Mouse (Mus musculus) thymus, adult 2 months (tissue): ENCODE measurements around the gene 1190005I06Rik. TPM values are rescaled to one million over a fixed set of nuclear protein-coding genes. Genes with fewer than 3 reads are reported as not detected.

Experiments
- DNase-seq: peaks from one replicate; pipeline ENCODE4 v3.0.0; 2021
- H3K27ac ChIP-seq: fragments of 200-500 bp; 2 replicates; pipeline ENCODE4 v1.5.1; 2012; ENCODE audit warnings: low read length, control low read depth; ENCODE audit not compliant: control insufficient read depth, insufficient read depth
- H3K27me3 ChIP-seq: fragments of 200-500 bp; 2 replicates; pipeline ENCODE4 v1.6.1; 2012; ENCODE audit warnings: mild to moderate bottlenecking, low read length, moderate library complexity, mixed read lengths; ENCODE audit not compliant: control insufficient read depth, insufficient read depth
- H3K36me3 ChIP-seq: fragments of 200-500 bp; 2 replicates; pipeline ENCODE4 v1.6.1; 2012; ENCODE audit warnings: mild to moderate bottlenecking, low read length, moderate library complexity; ENCODE audit not compliant: control insufficient read depth, insufficient read depth
- H3K4me1 ChIP-seq: fragments of 200-500 bp; replicated peaks from 2 replicates; pipeline ENCODE4 v1.6.1; 2012; ENCODE audit warnings: low read length; ENCODE audit not compliant: control insufficient read depth, insufficient read depth
- H3K4me3 ChIP-seq: fragments of 200-500 bp; 2 replicates; pipeline ENCODE4 v1.5.1; 2012; ENCODE audit warnings: mild to moderate bottlenecking, low read length, control low read depth, moderate library complexity; ENCODE audit not compliant: control insufficient read depth, insufficient read depth
- CTCF ChIP-seq: fragments of 200-500 bp; IDR thresholded peaks from 2 replicates; pipeline ENCODE4 v1.5.1; 2012; ENCODE audit warnings: mild to moderate bottlenecking, control low read depth, low read length, moderate library complexity, borderline replicate concordance; ENCODE audit not compliant: control insufficient read depth, poor library complexity, insufficient read depth; ENCODE audit errors: extremely low read depth
- POLR2A ChIP-seq: fragments of 200-500 bp; IDR thresholded peaks from 2 replicates; pipeline ENCODE4 v1.6.1; 2012; ENCODE audit warnings: mild to moderate bottlenecking, low read length, control low read depth, moderate library complexity; ENCODE audit not compliant: control insufficient read depth, poor library complexity, insufficient read depth; ENCODE audit errors: extremely low read depth
- WGBS: fragments of 180-500 bp; shearing (Covaris S2); methylation state at CpG from one replicate; pipeline ENCODE4 v1.1.7; 2018; 5-methylcytosine and 5-hydroxymethylcytosine counted together
- polyA plus RNA-seq: library from polyadenylated mRNA; depleted of rRNA; stranded (reverse); fragments of >200 nt; gene quantifications from 2 replicates; pipeline ENCODE4 v1.2.3, GENCODE M21; 2012

1190005I06Rik gene
- polyA plus RNA-seq, 1 experiment = 5.6 TPM

- WGBS = under 1% methylated on average over 51 of the region's 51 CpGs
- Histone ChIP-seq H3K4me1 (peaks cover 25% of the 10 kb centered on the region), H3K36me3 (peaks cover 16% of the 10 kb centered on the region), H3K27me3 (no peaks in the 10 kb centered on the region), H3K4me3 (peak within 1 kb of the TSS; percentile 93), H3K27ac (0 out of 2 replicates have a peak within 1 kb of the TSS, but pooled peaks have one; percentile 3)
- TF ChIP-seq POLR2A = no peak
- no peak for DNase-seq
Measured at GRCm38 (mm10) chr8:120668374-120668905, 21.0 kb upstream of the 1190005I06Rik start, which contains the start of gene Emc8. Emc8 (minus strand) TSS chr8:120668573.

DNA sequence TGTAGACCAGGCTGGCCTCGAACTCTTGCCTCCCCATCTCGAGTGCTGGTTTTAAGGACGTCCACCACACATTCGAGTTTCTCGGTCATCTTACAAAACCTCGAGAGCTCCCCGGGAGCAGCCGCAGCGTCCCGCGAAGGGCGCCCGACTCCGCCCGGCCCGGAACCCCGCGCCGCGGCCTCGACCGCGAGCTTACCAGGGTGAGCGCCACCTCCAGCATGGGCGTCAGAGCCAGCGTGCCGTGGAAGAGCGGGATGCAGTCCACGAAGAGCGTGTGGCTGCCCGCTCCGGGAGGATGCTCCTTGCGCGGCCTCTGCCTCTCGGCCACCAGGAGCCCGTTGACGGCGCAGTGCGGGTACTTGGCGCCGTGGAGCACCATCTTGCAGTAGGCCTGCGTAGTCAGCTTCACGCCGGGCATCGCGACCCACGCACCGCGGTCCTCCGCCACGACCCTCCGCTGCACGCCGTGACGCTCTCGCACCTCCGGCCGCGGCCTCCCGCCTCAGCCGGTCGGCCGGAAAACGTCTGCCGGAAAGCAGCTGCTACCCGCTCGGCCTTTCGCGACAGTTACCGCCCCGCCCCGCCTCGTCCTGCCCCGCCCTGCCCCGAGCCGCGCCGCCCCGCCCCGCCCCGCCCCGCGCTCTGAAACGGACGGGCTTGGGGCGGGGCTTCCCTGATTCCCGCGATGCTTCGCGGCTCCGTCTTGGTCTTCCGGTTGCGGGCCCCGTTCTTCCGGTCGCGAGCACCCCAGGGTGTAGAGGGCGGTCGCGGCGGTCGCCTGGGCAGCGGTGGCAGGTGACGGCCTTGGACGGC is 20.3 kb upstream of the 1190005I06Rik start, which contains the start of the genes Gm27021 and Cox4i1:
Gene Gm27021, minus strand, starts transcription at position 519 of the 813 bp plus-strand sequence.
Gene Cox4i1, plus strand, starts transcription at position 662 of the 813 bp plus-strand sequence.
- under 1% methylated on average over 105 of the region's 105 CpGs for WGBS
- peak; percentile 88 for TF ChIP-seq POLR2A
- 0 out of 2 replicates have a peak, but pooled peaks have one; percentile 32 for TF ChIP-seq CTCF
- Histone ChIP-seq H3K36me3 (peaks cover 10% of the 10 kb centered on the region), H3K4me1 (peaks cover 25% of the 10 kb centered on the region), H3K27me3 (no peaks in the 10 kb centered on the region), H3K27ac (0 out of 2 replicates have a peak within 1 kb of the TSS, but pooled peaks have one; percentile 3), H3K4me3 (peak within 1 kb of the TSS; percentile 93)
- DNase-seq = peak; percentile 92

DNA sequence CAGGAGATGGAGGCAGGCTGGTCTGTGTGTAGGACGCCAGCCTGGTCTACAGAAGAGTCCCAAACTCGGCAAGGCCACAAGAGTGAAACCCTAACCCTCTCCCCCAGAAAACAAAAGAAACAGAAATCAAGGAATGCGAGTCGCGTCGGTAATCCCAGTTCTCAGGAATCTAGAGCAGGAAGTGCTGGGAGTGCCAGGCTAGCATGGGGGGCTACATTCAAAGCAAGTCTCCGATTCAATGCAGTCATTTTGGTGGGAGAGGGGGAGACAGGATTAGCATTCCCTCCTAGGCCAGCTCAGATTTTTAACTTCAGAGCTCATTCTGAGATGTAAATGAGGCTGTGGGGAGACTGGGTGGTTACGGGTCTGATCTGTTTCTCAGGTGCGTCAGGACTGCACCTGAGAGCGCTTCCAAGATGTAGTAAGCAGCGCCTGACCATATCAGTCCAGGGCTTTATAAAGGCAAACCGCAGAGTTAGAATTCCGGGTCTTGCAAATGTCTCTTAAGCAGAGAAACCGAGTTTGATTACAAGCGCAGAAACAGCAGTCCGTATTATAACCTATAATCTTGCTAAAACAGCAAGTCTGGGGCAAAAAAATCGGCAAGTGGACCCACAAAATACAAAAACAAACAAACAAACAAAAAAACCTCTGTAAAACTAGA is 19.5 kb upstream of the 1190005I06Rik start:
- Histone ChIP-seq H3K27ac (no peak overlapping the region), H3K27me3 (no peaks in the 10 kb centered on the region), H3K4me1 (peaks cover 25% of the 10 kb centered on the region), H3K4me3 (peak overlapping the region; percentile 93), H3K36me3 (peaks cover 1% of the 10 kb centered on the region)
- TF ChIP-seq POLR2A (no peak), CTCF (no peak)
- no peak for DNase-seq
- WGBS = 18% methylated on average over 17 of the region's 17 CpGs

DNA sequence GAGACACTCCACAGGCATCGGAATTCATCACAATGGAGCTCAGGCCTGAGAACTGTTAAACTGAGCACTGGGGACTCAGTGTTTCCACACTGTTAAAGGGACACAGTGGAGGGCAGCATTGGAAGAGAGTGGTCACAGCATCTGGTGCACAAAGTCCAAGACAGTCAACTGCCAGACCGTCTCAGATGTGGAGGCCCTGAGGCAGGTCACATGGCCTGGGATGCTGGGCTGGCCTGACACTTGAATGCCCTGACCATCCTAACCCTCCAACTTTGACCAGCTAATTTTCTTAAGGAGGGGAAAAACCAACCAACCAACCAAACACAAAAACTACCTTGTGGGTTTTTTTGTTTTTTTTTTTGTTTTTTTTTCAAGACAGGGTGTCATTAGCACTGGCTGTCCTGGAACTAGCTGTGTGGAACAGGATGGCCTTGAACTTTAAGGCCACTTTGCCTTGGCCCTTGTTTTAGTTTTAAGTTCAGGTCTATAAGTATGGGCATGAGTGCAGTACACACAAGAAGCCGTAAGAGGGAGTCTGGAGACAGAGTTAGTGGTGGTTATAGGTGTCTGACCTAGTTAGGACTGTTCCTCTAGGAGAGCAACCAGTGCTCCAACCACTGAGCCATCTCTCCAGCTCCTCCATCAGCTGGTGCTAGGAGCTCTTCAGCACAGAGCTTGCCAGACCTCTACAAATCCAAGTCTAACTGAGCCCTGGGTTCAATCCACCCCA is 18.5 kb upstream of the 1190005I06Rik start:
- no peak for DNase-seq
- WGBS = 87% methylated on average over 3 of the region's 3 CpGs
- Histone ChIP-seq H3K4me3 (no peak overlapping the region), H3K27me3 (no peaks in the 10 kb centered on the region), H3K36me3 (no peaks in the 10 kb centered on the region; the same call in 1 of the 2 replicates), H3K4me1 (peaks cover 25% of the 10 kb centered on the region), H3K27ac (no peak overlapping the region; the same call in 1 of the 2 replicates)
- TF ChIP-seq CTCF = no peak
- TF ChIP-seq POLR2A = no peak

GRCm38 (mm10) chr8:120664566-120664965 is 17.1 kb upstream of the 1190005I06Rik start:
- TF ChIP-seq POLR2A (no peak), CTCF (no peak)
- H3K4me3 ChIP-seq = no peak overlapping the region
- H3K4me1 ChIP-seq = peaks cover 25% of the 10 kb centered on the region
- no peaks in the 10 kb centered on the region for H3K27me3 ChIP-seq
- DNase-seq = no peak
- H3K27ac ChIP-seq = no peak overlapping the region
- 53% methylated on average over 6 of the region's 6 CpGs for WGBS
- no peaks in the 10 kb centered on the region for H3K36me3 ChIP-seq

DNA sequence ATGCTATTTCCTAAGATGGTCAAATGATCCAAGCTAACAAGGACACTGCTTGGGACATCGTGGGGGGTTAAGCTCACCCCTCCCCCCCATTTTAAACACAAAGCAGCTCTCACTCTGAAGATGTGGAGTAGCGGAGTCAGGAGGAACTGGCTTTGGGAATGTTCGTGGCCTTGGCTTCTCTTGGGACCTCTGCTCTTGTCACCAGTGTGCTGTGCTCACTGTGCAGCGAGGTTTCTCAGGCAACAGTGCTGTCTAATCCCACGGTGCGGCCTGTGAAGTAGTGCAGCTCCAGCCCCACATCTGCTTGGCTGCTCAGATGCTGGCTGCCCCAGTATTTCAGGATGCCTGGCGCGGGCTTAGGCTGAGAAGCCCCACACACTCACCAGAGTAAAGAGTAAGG is 10.0 kb upstream of the 1190005I06Rik start:
- no peaks in the 10 kb centered on the region for H3K4me1 ChIP-seq
- H3K27ac ChIP-seq = no peak overlapping the region
- H3K27me3 ChIP-seq = no peaks in the 10 kb centered on the region
- no peak for TF ChIP-seq CTCF
- TF ChIP-seq POLR2A = no peak
- DNase-seq = no peak
- H3K4me3 ChIP-seq = no peak overlapping the region
- 96% methylated on average over 8 of the region's 8 CpGs for whole genome bisulfite sequencing
- peaks cover 35% of the 10 kb centered on the region for H3K36me3 ChIP-seq
